Mouse (Mus musculus) CH12.LX (cell line): ENCODE data around the gene Racgap1. TPM values are rescaled to one million over a fixed set of nuclear protein-coding genes. Genes with fewer than 3 reads are reported as not detected.

Experiments used
- DNase-seq: peaks from one replicate; pipeline ENCODE4 v3.0.0-alpha.2; 2013; ENCODE audit errors: extremely low read depth
- H3K27ac ChIP-seq: 2 replicates; pipeline ENCODE4 v1.5.1; 2012; ENCODE audit warnings: low read depth, mild to moderate bottlenecking, control low read depth, moderate library complexity; ENCODE audit not compliant: insufficient read depth
- H3K27me3 ChIP-seq: replicated peaks from 2 replicates; pipeline ENCODE3; 2012; ENCODE audit warnings: inconsistent platforms
- H3K36me3 ChIP-seq, 2 experiments: replicated peaks in 1 of 2; 2 replicates each; pipeline versions ENCODE3 to v1.6.1; 2012; ENCODE audit warnings: inconsistent platforms in 1 of 2, low read length in 1 of 2, mild to moderate bottlenecking in 1 of 2, mixed read lengths in 1 of 2, moderate library complexity in 1 of 2; ENCODE audit not compliant: control insufficient read depth in 1 of 2, insufficient read depth in 1 of 2
- H3K4me1 ChIP-seq, 2 experiments: 2 replicates each; pipeline ENCODE4 v1.6.1; 2012; ENCODE audit warnings: inconsistent platforms in 1 of 2, moderate library complexity in 1 of 2; ENCODE audit not compliant: insufficient read depth in 2 of 2, control insufficient read depth in 1 of 2
- H3K4me2 ChIP-seq: 2 replicates; pipeline ENCODE4 v1.6.1; 2012; ENCODE audit warnings: low read depth, mild to moderate bottlenecking, control low read depth; ENCODE audit not compliant: poor library complexity, insufficient read depth, severe bottlenecking
- H3K4me3 ChIP-seq, 3 experiments: fragments of 150-350 bp in 1 of 3; sonication (generic) in 1 of 3; replicated peaks in 1 of 3; 2 replicates each; pipeline versions ENCODE3 to v1.5.1; 2011 to 2012; ENCODE audit warnings: low read depth in 2 of 3, low read length in 2 of 3, mild to moderate bottlenecking in 2 of 3, moderate library complexity in 2 of 3, control low read depth in 1 of 3, improper control_type of control experiment in 1 of 3, inconsistent platforms in 1 of 3, mixed read lengths in 1 of 3; ENCODE audit not compliant: poor library complexity in 1 of 3
- H3K79me2 ChIP-seq: replicated peaks from 2 replicates; pipeline ENCODE4 v1.6.1; 2012; ENCODE audit warnings: mild to moderate bottlenecking, moderate library complexity; ENCODE audit not compliant: control insufficient read depth, poor library complexity, insufficient read depth, severe bottlenecking; ENCODE audit errors: extremely low read depth
- H3K9ac ChIP-seq: 2 replicates; pipeline ENCODE4 v1.6.1; 2012; ENCODE audit warnings: low read depth, mild to moderate bottlenecking, control low read depth, moderate library complexity; ENCODE audit not compliant: insufficient read depth
- H3K9me3 ChIP-seq: replicated peaks from 2 replicates; pipeline ENCODE3; 2012; ENCODE audit warnings: low read length, inconsistent platforms, mixed read lengths
- BHLHE40 ChIP-seq: IDR thresholded peaks from 2 replicates; pipeline ENCODE4 v1.6.1; 2011; ENCODE audit warnings: mild to moderate bottlenecking, low read depth, low read length, improper control_type of control experiment
- CHD2 ChIP-seq: IDR thresholded peaks from 2 replicates; pipeline ENCODE4 v1.6.1; 2011; ENCODE audit warnings: low read length, improper control_type of control experiment
- CTCF ChIP-seq, 2 experiments: IDR thresholded peaks in 1 of 2; conservative IDR thresholded peaks in 1 of 2; 2 replicates each; pipeline ENCODE4 v1.5.1; 2011 to 2012; ENCODE audit warnings: low read depth in 2 of 2, low read length in 2 of 2, improper control_type of control experiment in 1 of 2, inconsistent platforms in 1 of 2, mild to moderate bottlenecking in 1 of 2, moderate library complexity in 1 of 2
- EP300 ChIP-seq: IDR thresholded peaks from 2 replicates; pipeline ENCODE4 v1.6.1; 2011; ENCODE audit warnings: low read length, improper control_type of control experiment
- ETS1 ChIP-seq: conservative IDR thresholded peaks from 2 replicates; pipeline ENCODE4 v1.6.1; 2012; ENCODE audit warnings: low read depth, mild to moderate bottlenecking, inconsistent platforms, low read length, improper control_type of control experiment, moderate library complexity
- GABPA ChIP-seq: IDR thresholded peaks from 2 replicates; pipeline ENCODE4 v1.6.1; 2012; ENCODE audit warnings: low read depth, low read length, improper control_type of control experiment, inconsistent platforms; ENCODE audit not compliant: insufficient replicate concordance
- IRF4 ChIP-seq: IDR thresholded peaks from 2 replicates; pipeline ENCODE4 v1.6.1; 2014; ENCODE audit warnings: low read depth, mild to moderate bottlenecking, inconsistent platforms, low read length, improper control_type of control experiment
- JUN ChIP-seq: IDR thresholded peaks from 2 replicates; pipeline ENCODE4 v1.6.1; 2011; ENCODE audit warnings: low read depth, mild to moderate bottlenecking, low read length, improper control_type of control experiment, moderate library complexity; ENCODE audit not compliant: insufficient read depth
- MAX ChIP-seq: IDR thresholded peaks from 2 replicates; pipeline ENCODE4 v1.6.1; 2011; ENCODE audit warnings: low read length, improper control_type of control experiment
- MAZ ChIP-seq: IDR thresholded peaks from 2 replicates; pipeline ENCODE4 v1.6.1; 2012; ENCODE audit warnings: low read depth, mild to moderate bottlenecking, inconsistent platforms, low read length, improper control_type of control experiment, moderate library complexity
- MEF2A ChIP-seq: IDR thresholded peaks from 2 replicates; pipeline ENCODE4 v1.6.1; 2014; ENCODE audit warnings: low read depth, mild to moderate bottlenecking, inconsistent platforms, low read length, improper control_type of control experiment, borderline replicate concordance
- NELFE ChIP-seq: IDR thresholded peaks from 2 replicates; pipeline ENCODE4 v1.6.1; 2011; ENCODE audit warnings: low read depth, low read length, improper control_type of control experiment
- NRF1 ChIP-seq: IDR thresholded peaks from 2 replicates; pipeline ENCODE4 v1.6.1; 2014; ENCODE audit warnings: low read depth, mild to moderate bottlenecking, inconsistent platforms, low read length, improper control_type of control experiment, moderate library complexity
- POLR2AphosphoS2 ChIP-seq: IDR thresholded peaks from 2 replicates; pipeline ENCODE4 v1.6.1; 2011; ENCODE audit warnings: low read depth, low read length, improper control_type of control experiment
- RAD21 ChIP-seq: IDR thresholded peaks from 2 replicates; pipeline ENCODE4 v1.6.1; 2011; ENCODE audit warnings: low read depth, mild to moderate bottlenecking, low read length, improper control_type of control experiment, moderate library complexity
- SMC3 ChIP-seq: IDR thresholded peaks from 2 replicates; pipeline ENCODE4 v1.6.1; 2011; ENCODE audit warnings: low read depth, low read length, improper control_type of control experiment
- TBP ChIP-seq: conservative IDR thresholded peaks from 2 replicates; pipeline ENCODE4 v1.6.1; 2011; ENCODE audit warnings: low read depth, low read length, improper control_type of control experiment
- UBTF ChIP-seq: IDR thresholded peaks from 2 replicates; pipeline ENCODE4 v1.6.1; 2012; ENCODE audit warnings: low read depth, mild to moderate bottlenecking, inconsistent platforms, low read length, improper control_type of control experiment, moderate library complexity
- ZC3H11A ChIP-seq: IDR thresholded peaks from 2 replicates; pipeline ENCODE4 v1.6.1; 2012; ENCODE audit warnings: low read depth, mild to moderate bottlenecking, inconsistent platforms, low read length, improper control_type of control experiment
- ZMIZ1 ChIP-seq: IDR thresholded peaks from 2 replicates; pipeline ENCODE4 v1.6.1; 2012; ENCODE audit warnings: low read depth, mild to moderate bottlenecking, inconsistent platforms, low read length, improper control_type of control experiment
- dilution Hi-C: fragments of 300-500 bp; cut with MboI; formaldehyde crosslinking; loops from 2 replicates; pipeline ENCODE4 v1.14.3; 2020; ENCODE audit warnings: low sequenced_read_pairs; ENCODE audit not compliant: extremely low pct_unique_long_range_greater_than_20kb, extremely low pct_ligation_motif_present
- in situ Hi-C: fragments of 300-500 bp; cut with MboI; formaldehyde crosslinking; loops from 3 replicates; pipeline ENCODE4 v1.14.3; 2019; ENCODE audit warnings: low sequenced_read_pairs, low pct_ligation_motif_present, low pct_unique_long_range_greater_than_20kb, mixed read lengths
- polyA plus RNA-seq: library from polyadenylated mRNA; unstranded; fragments of >175 nt; gene quantifications from 2 replicates; pipeline ENCODE4 v1.2.1, GENCODE M21; 2012; ENCODE audit warnings: low read depth; ENCODE audit not compliant: insufficient read length
- total RNA-seq, 2 experiments: library from RNA; depleted of rRNA; stranded (reverse); fragments of 300-350 nt in 1 of 2; fragments of >200 nt in 1 of 2; gene quantifications; 2 replicates each; pipeline ENCODE4 v1.2.3; 2012 to 2014

Gene Racgap1
- total and polyA plus RNA-seq, 3 experiments = 97.9 to 131 (median 130) TPM

DNA sequence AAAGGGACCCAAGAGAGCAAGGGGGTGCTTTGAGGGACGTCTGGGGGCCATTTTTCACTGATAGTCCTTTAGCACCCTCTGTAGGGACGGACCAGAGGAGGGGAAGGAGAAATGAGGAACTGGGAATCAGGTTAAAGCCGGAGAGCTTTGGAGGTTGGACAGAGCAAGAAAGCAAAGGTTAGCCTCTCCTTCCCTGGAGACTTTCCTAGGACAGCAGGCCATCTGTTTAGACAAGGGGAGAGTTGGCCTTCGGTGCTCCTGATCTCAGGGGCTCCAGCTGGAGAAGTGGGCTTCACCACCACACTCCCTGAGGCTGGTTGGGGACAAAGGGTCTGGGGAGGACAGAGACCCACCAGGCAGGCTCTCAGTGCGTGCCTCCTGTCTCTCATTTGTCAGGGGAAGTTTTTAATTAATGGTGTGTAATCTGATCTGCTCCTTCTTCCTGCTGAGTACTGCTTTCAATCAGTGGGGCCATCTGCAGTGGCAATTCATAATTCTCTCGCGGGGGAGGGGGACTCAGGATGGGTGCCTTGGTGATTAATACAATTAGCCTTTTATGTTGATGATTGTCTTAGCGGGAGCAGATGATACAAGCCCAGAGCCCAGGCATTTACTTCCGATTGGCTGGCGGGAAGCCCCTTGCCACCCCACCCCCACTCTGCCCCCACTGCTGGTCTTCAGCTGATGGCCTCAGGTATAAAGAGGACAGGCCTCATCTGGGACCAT is 43.9 kb downstream of the Racgap1 start:
- no peak overlapping the region for H3K4me3 ChIP-seq
- no peaks in the 10 kb centered on the region for H3K79me2 ChIP-seq
- no peak overlapping the region for H3K9ac ChIP-seq
- no peak overlapping the region for H3K27ac ChIP-seq
- DNase-seq = no peak
- in situ Hi-C loops (loop anchor here (10.0 kb wide), 1 partner anchor 287 kb away; no protein-coding TSS in a partner anchor), dilution Hi-C loops (no loop called here)
- peaks cover 6% of the 10 kb centered on the region for H3K9me3 ChIP-seq
- peaks cover 91% of the 10 kb centered on the region for H3K27me3 ChIP-seq
- H3K4me1 ChIP-seq = peaks cover 0 to 7% of the 10 kb centered on the region in 2 experiments; a peak in 2 of 4 replicates
- no peak overlapping the region for H3K4me2 ChIP-seq
- H3K36me3 ChIP-seq = no peaks in the 10 kb centered on the region
- 0 out of 2 replicates have a peak, but pooled peaks have one; percentile 32 for TF ChIP-seq IRF4
- no peak for TF ChIP-seq NELFE

DNA sequence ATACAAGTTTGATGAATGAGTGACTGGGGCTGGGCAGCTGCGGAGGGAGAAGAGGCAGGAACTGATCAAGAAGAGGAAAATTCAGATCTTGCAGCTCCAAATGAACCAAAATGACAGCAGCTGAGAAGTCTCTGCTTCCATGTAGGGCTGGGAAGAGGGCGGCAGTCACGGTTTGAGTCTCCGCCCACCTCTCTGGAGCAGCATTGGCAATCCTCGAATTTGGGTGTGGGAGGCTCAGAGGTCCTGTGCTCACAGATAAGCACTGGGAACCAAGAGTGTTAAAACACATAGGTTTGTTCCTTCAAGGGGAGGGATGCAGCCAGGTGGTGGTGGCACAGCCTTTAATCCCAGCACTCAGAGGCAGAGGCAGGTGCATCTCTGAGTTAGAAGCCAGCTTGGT is 44.9 kb downstream of the Racgap1 start:
- Histone ChIP-seq H3K4me3 (no peak overlapping the region), H3K27ac (no peak overlapping the region), H3K4me2 (no peak overlapping the region), H3K4me1 (peaks cover 0 to 7% of the 10 kb centered on the region in 2 experiments; a peak in 2 of 4 replicates), H3K9ac (no peak overlapping the region), H3K36me3 (no peaks in the 10 kb centered on the region), H3K27me3 (peaks cover 89% of the 10 kb centered on the region), H3K9me3 (no peaks in the 10 kb centered on the region), H3K79me2 (no peaks in the 10 kb centered on the region)
- dilution Hi-C loops = no loop called here
- TF ChIP-seq RAD21 = no peak
- in situ Hi-C loops = loop anchor here (10.0 kb wide), 1 partner anchor 288 kb away; no protein-coding TSS in a partner anchor
- no peak for DNase-seq

DNA sequence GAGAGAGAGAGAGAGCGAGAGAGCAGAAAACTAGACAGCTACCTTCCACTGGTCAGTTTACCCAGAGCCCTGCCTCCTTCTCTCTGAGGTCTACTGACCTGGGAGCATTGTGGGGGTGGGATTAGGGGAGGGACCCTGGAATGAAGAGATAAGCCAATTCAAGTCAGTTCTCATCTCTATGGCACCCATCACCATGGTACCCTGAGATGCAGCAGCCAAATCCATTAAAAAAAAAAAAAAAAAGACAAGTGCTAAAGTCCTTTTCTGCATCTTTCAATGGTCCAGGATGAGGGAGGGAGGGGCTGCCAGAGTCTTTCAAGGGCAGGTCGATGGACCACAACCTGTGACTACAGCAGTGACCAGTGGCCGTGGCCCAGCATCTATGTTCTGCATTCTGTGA is 45.9 kb downstream of the Racgap1 start:
- in situ Hi-C loops (loop anchor here (10.0 kb wide), 1 partner anchor 289 kb away; no protein-coding TSS in a partner anchor), dilution Hi-C loops (no loop called here)
- no peak for DNase-seq
- H3K27me3 ChIP-seq = peaks cover 89% of the 10 kb centered on the region
- peaks cover 0 to 13% of the 10 kb centered on the region in 2 experiments; a peak in 2 of 4 replicates for H3K4me1 ChIP-seq
- H3K9ac ChIP-seq = no peak overlapping the region
- no peak overlapping the region for H3K4me3 ChIP-seq
- H3K27ac ChIP-seq = no peak overlapping the region
- TF ChIP-seq GABPA (no peak), ETS1 (no peak), UBTF (no peak), IRF4 (no peak), MAX (no peak), BHLHE40 (no peak), CHD2 (no peak), POLR2AphosphoS2 (no peak), CTCF (conservative IDR thresholded peaks at IDR 0.05 in 1 of 2, IDR thresholded peaks at IDR 0.05 in 1 of 2; ENCODE audit: low read depth in 2 of 2, low read length in 2 of 2) (no peak), MEF2A (no peak), NRF1 (no peak), SMC3 (no peak), RAD21 (no peak), ZC3H11A (no peak), TBP (no peak), ZMIZ1 (no peak), EP300 (no peak), JUN (no peak), MAZ (no peak)
- no peaks in the 10 kb centered on the region for H3K36me3 ChIP-seq
- no peaks in the 10 kb centered on the region for H3K79me2 ChIP-seq
- no peak overlapping the region for H3K4me2 ChIP-seq
- H3K9me3 ChIP-seq = no peaks in the 10 kb centered on the region
